Mouse (Mus musculus) ES-E14 (cell line): ENCODE measurements around the gene 1110065P20Rik. TPM values are rescaled to one million over a fixed set of nuclear protein-coding genes. Genes with fewer than 3 reads are reported as not detected.

Source experiments
- DNase-seq: peaks from one replicate; pipeline ENCODE4 v3.0.0-alpha.2; 2013; ENCODE audit warnings: low read depth, low spot score
- H3K27ac ChIP-seq: 2 replicates; pipeline ENCODE4 v1.5.1; 2012; ENCODE audit warnings: low read depth, mild to moderate bottlenecking, low read length, moderate library complexity, mixed read lengths; ENCODE audit not compliant: poor library complexity, insufficient read depth, severe bottlenecking
- H3K36me3 ChIP-seq: 2 replicates; pipeline ENCODE4 v1.6.1; 2012; ENCODE audit warnings: mild to moderate bottlenecking, low read length, moderate library complexity, mixed read lengths; ENCODE audit not compliant: control insufficient read depth, poor library complexity, insufficient read depth, severe bottlenecking
- H3K4me1 ChIP-seq, 2 experiments: fragments of 150-350 bp in 1 of 2; sonication (generic) in 1 of 2; 2 replicates each; pipeline ENCODE4 v1.6.1; 2012; ENCODE audit warnings: low read length in 2 of 2, mild to moderate bottlenecking in 1 of 2, mixed read lengths in 1 of 2; ENCODE audit not compliant: control insufficient read depth in 2 of 2, insufficient read depth in 2 of 2, poor library complexity in 1 of 2
- H3K4me3 ChIP-seq, 2 experiments: fragments of 150-350 bp in 1 of 2; sonication (generic) in 1 of 2; 2 replicates each; pipeline ENCODE4 v1.5.1; 2012; ENCODE audit warnings: low read length in 2 of 2, low read depth in 1 of 2, mild to moderate bottlenecking in 1 of 2, mixed read lengths in 1 of 2; ENCODE audit not compliant: insufficient read depth in 1 of 2, poor library complexity in 1 of 2, severe bottlenecking in 1 of 2
- H3K9ac ChIP-seq: 2 replicates; pipeline ENCODE4 v1.6.1; 2012; ENCODE audit warnings: low read depth, mild to moderate bottlenecking, low read length, mixed read lengths; ENCODE audit not compliant: poor library complexity, insufficient read depth, severe bottlenecking
- H3K9me3 ChIP-seq: fragments of 150-350 bp; sonication (generic); 2 replicates; pipeline ENCODE4 v1.6.1; 2012; ENCODE audit warnings: low read depth, mild to moderate bottlenecking, low read length; ENCODE audit not compliant: control insufficient read depth, insufficient read depth
- CHD2 ChIP-seq: IDR thresholded peaks from 2 replicates; pipeline ENCODE4 v1.6.1; 2014; ENCODE audit warnings: mild to moderate bottlenecking, low read depth, low read length, inconsistent platforms
- HCFC1 ChIP-seq: IDR thresholded peaks from 2 replicates; pipeline ENCODE4 v1.6.1; 2012; ENCODE audit warnings: low read length, inconsistent platforms, borderline replicate concordance; ENCODE audit not compliant: insufficient read depth
- MAFK ChIP-seq: IDR thresholded peaks from 2 replicates; pipeline ENCODE4 v1.6.1; 2014; ENCODE audit warnings: mild to moderate bottlenecking, low read depth, low read length, inconsistent platforms; ENCODE audit not compliant: insufficient read depth
- ZC3H11A ChIP-seq: IDR thresholded peaks from 2 replicates; pipeline ENCODE4 v1.6.1; 2012; ENCODE audit warnings: low read depth, mild to moderate bottlenecking, inconsistent platforms, low read length, borderline replicate concordance
- ZNF384 ChIP-seq: IDR thresholded peaks from 2 replicates; pipeline ENCODE4 v1.6.1; 2012; ENCODE audit warnings: low read depth, low read length, inconsistent platforms
- in situ Hi-C, 2 experiments: fragments of 600-800 bp; cut with MboI; formaldehyde crosslinking; loops; one replicate each; pipeline ENCODE4 v1.15.1; 2025; ENCODE audit warnings: low sequenced_read_pairs in 2 of 2, inconsistent platforms in 1 of 2; ENCODE audit not compliant: unreplicated experiment in 2 of 2
- total RNA-seq: library from RNA; depleted of rRNA; stranded (reverse); fragments of 300-350 nt; gene quantifications from 2 replicates; pipeline ENCODE4 v1.2.3, GENCODE M21; 2012

1110065P20Rik gene
- total RNA-seq, 1 experiment, result 25.8 TPM

- H3K9me3 ChIP-seq, result no peaks in the 10 kb centered on the region
- no peak overlapping the region for H3K9ac ChIP-seq
- H3K4me1 ChIP-seq, result peaks cover 0 to 9% of the 10 kb centered on the region in 2 experiments; a peak in 1 of 4 replicates
- H3K4me3 ChIP-seq, result no peak overlapping the region
- DNase-seq, result no peak
- no peak for TF ChIP-seq ZC3H11A
- TF ChIP-seq ZNF384, result peak; percentile 70; the same call in 1 of the 2 replicates
- no peak for TF ChIP-seq MAFK
- peaks cover 19% of the 10 kb centered on the region for H3K36me3 ChIP-seq
- in situ Hi-C loops, result no loop called here
- H3K27ac ChIP-seq, result no peak overlapping the region
Observed at GRCm38 (mm10) chr4:124840998-124841397, 10.0 kb downstream of the 1110065P20Rik start.

GRCm38 (mm10) chr4:124838035-124838700, 12.8 kb downstream of the 1110065P20Rik start:
- H3K27ac ChIP-seq, result no peak overlapping the region
- peaks cover 19% of the 10 kb centered on the region for H3K36me3 ChIP-seq
- no peak overlapping the region for H3K4me3 ChIP-seq
- no peaks in the 10 kb centered on the region for H3K9me3 ChIP-seq
- peaks cover 0 to 2% of the 10 kb centered on the region in 2 experiments; a peak in 1 of 4 replicates for H3K4me1 ChIP-seq
- DNase-seq, result no peak
- in situ Hi-C loops, result no loop called here
- TF ChIP-seq MAFK (no peak), ZNF384 (no peak), CHD2 (no peak), ZC3H11A (no peak), HCFC1 (no peak)
- no peak overlapping the region for H3K9ac ChIP-seq

- no peak overlapping the region for H3K9ac ChIP-seq
- H3K9me3 ChIP-seq, result no peaks in the 10 kb centered on the region
- no peak overlapping the region for H3K27ac ChIP-seq
- TF ChIP-seq CHD2 (no peak), MAFK (peak; percentile 80)
- DNase-seq, result no peak
- peaks cover 10 to 13% of the 10 kb centered on the region in 2 experiments; a peak in 3 of 4 replicates for H3K4me1 ChIP-seq
- peaks cover 7% of the 10 kb centered on the region for H3K36me3 ChIP-seq
- no peak overlapping the region for H3K4me3 ChIP-seq
- in situ Hi-C loops, result no loop called here
Observed at GRCm38 (mm10) chr4:124832796-124833195, 18.2 kb downstream of the 1110065P20Rik start.

- H3K4me3 ChIP-seq, result no peak overlapping the region
- peaks cover 3% of the 10 kb centered on the region for H3K36me3 ChIP-seq
- in situ Hi-C loops, result no loop called here
- DNase-seq, result no peak
- no peak overlapping the region for H3K9ac ChIP-seq
- TF ChIP-seq HCFC1, result no peak
- no peak for TF ChIP-seq ZNF384
- no peak for TF ChIP-seq CHD2
- TF ChIP-seq MAFK, result no peak
- TF ChIP-seq ZC3H11A, result no peak
- H3K4me1 ChIP-seq, result peaks cover 12 to 21% of the 10 kb centered on the region in 2 experiments
- no peak overlapping the region for H3K27ac ChIP-seq
- no peaks in the 10 kb centered on the region for H3K9me3 ChIP-seq
Observed at GRCm38 (mm10) chr4:124829671-124830070, 21.3 kb downstream of the 1110065P20Rik start.
